Mouse (Mus musculus): Measurements from ENCODE around the gene Slc34a2. TPM values are rescaled to one million over a fixed set of nuclear protein-coding genes. Genes with fewer than 3 reads are reported as not detected.

Gene Slc34a2
- polyA plus RNA-seq, 1 experiment from 2014 or later, result not detected

DNA sequence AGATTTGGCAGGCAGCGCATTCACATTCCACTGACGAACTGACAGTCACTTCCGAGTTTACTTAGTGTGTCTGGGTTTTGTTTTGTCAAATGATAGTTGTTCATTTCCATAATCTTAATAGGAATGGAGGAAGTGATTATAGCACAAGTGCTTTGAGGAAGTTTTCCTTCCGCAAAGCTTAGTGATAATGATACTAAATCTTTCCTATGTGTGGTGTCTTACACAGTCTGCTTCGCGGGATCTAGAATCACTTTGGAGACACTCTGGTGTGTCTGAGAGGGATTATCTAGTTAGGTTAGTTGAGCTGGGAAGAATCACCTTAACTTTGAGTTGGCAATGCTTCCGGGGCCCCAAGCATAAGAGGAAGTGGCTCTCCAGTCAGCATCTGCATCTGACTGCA, 49.6 kb downstream of the Slc34a2 start:
- no peaks in the 10 kb centered on the region for H3K27me3 ChIP-seq (ENCODE audit: control insufficient read depth, insufficient read depth, low read length)
- H3K27ac ChIP-seq (ENCODE audit: low read depth, low read length), result no peak overlapping the region
- no peak overlapping the region for H3K9ac ChIP-seq (ENCODE audit: low read length)
- H3K4me1 ChIP-seq (replicated peaks; ENCODE audit: control insufficient read depth, insufficient read depth, low read length), result no peaks in the 10 kb centered on the region
- no peak overlapping the region for H3K4me2 ChIP-seq (ENCODE audit: low read depth, low read length, severe bottlenecking)
- no peak for ATAC-seq (replicated peaks; ENCODE audit: low FRiP score)
- H3K9me3 ChIP-seq (ENCODE audit: control insufficient read depth, low read length), result no peaks in the 10 kb centered on the region
- DNase-seq (ENCODE audit: low spot score), result no peak
- 89% methylated on average over 7 of the region's 7 CpGs for WGBS
- no peak overlapping the region for H3K4me3 ChIP-seq (ENCODE audit: low read depth, low read length)
- no peaks in the 10 kb centered on the region for H3K36me3 ChIP-seq (ENCODE audit: control insufficient read depth, insufficient read depth, low read length)

DNA sequence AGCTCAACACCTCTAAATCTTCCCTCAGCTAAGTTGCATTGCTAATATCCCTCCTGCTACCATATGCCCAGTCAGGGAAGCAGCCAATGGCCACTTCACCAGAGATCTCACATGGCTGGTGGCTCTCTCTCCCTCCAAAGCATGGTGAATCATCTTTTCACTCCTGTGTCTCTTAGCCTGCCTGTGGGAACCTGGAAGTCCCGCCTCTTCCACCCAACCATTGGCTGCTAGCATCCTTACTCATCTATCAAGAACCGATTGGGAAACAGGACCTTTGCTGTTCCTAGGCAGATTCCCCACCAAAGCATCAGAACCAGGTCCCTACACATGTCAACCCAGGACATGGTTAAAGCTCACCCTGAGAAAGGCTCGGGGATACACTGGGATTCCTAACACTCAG, 53.5 kb downstream of the Slc34a2 start:
- ATAC-seq (replicated peaks; ENCODE audit: low FRiP score), result no peak

DNA sequence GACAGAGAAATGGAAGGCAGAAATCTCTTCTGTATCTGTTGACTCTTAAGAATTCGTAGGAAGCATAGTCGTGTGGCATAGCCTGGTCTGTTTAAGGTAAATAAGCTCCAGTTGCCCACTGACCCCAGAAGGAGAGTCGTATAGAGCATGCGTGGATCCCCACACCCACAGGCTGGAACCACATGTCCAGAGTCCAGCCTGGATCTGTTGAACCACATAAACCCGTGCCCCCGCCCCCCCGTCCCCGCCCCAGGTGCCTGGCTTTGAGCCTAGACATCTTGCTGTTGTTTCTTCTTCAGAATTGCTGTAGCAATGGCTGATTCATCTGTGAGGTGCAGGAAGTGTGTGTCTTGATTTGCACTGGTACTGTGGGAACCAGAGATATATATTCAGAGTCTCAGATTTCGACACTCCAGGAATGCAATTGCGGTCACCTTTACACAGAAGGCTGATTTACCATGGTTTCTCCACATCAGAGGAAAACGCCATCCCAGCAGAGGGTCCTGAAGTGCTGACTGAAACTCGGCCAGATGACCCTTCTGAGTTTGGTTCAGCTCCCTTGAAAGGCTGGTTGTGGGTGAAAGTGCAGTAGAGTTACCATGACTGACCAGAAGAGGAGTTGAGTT, 64.1 kb downstream of the Slc34a2 start:
- Histone ChIP-seq H3K9me3 (ENCODE audit: control insufficient read depth, low read length) (no peaks in the 10 kb centered on the region), H3K27me3 (ENCODE audit: control insufficient read depth, insufficient read depth, low read length) (no peaks in the 10 kb centered on the region), H3K27ac (ENCODE audit: low read depth, low read length) (no peak overlapping the region), H3K36me3 (ENCODE audit: control insufficient read depth, insufficient read depth, low read length) (no peaks in the 10 kb centered on the region), H3K4me1 (replicated peaks; ENCODE audit: control insufficient read depth, insufficient read depth, low read length) (no peaks in the 10 kb centered on the region), H3K4me2 (ENCODE audit: low read depth, low read length, severe bottlenecking) (no peak overlapping the region), H3K9ac (ENCODE audit: low read length) (no peak overlapping the region), H3K4me3 (ENCODE audit: low read depth, low read length) (no peak overlapping the region)
- ATAC-seq (replicated peaks; ENCODE audit: low FRiP score), result no peak
- DNase-seq (ENCODE audit: low spot score), result no peak
- WGBS, result 83% methylated on average over 12 of the region's 12 CpGs

More for the DNA sequence above, 53.5 kb downstream of the Slc34a2 start:
- Histone ChIP-seq H3K9ac (ENCODE audit: low read length) (no peak overlapping the region), H3K36me3 (ENCODE audit: control insufficient read depth, insufficient read depth, low read length) (no peaks in the 10 kb centered on the region), H3K9me3 (ENCODE audit: control insufficient read depth, low read length) (no peaks in the 10 kb centered on the region), H3K27ac (ENCODE audit: low read depth, low read length) (no peak overlapping the region), H3K4me3 (ENCODE audit: low read depth, low read length) (no peak overlapping the region), H3K4me2 (ENCODE audit: low read depth, low read length, severe bottlenecking) (no peak overlapping the region), H3K27me3 (ENCODE audit: control insufficient read depth, insufficient read depth, low read length) (no peaks in the 10 kb centered on the region), H3K4me1 (replicated peaks; ENCODE audit: control insufficient read depth, insufficient read depth, low read length) (no peaks in the 10 kb centered on the region)
- DNase-seq (ENCODE audit: low spot score), result no peak
- whole genome bisulfite sequencing, result 65% methylated on average over 3 of the region's 3 CpGs

DNA sequence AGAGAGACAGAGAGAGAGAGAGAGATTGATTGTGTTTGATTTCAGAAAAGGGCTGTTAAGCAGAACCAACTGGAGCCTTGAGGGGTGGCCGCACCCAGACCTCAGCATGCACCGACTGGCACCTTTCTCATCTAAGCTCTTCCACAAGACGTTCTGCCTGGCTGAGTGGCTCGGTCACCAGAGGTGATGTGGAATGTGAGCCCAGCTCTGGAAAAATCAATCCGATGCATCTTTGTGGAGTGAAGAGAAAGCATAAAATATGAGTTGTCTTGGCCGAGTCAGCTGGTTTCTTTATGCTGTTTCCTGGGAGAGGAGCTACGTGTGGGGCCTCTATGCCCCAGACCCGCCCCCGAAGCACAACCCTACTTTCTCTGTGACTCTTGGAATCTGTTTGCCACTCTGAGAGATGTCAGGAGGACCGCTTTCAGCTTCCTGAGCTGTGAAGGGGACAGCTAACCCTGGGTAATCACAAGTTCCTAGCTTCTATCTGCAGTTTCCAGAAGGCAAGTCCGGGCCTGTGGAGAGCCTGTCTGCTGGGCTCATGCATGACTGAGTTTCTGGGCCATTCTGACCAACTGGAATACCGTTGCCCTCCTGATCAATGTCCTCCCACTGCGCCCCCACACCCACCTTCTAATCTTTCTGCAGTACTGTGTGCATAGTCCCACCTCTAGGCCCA, 66.4 kb downstream of the Slc34a2 start:
- Histone ChIP-seq H3K9ac (ENCODE audit: low read length) (no peak overlapping the region), H3K4me3 (ENCODE audit: low read depth, low read length) (no peak overlapping the region), H3K27ac (ENCODE audit: low read depth, low read length) (no peak overlapping the region), H3K36me3 (ENCODE audit: control insufficient read depth, insufficient read depth, low read length) (no peaks in the 10 kb centered on the region), H3K9me3 (ENCODE audit: control insufficient read depth, low read length) (no peaks in the 10 kb centered on the region), H3K4me1 (replicated peaks; ENCODE audit: control insufficient read depth, insufficient read depth, low read length) (no peaks in the 10 kb centered on the region), H3K27me3 (ENCODE audit: control insufficient read depth, insufficient read depth, low read length) (no peaks in the 10 kb centered on the region), H3K4me2 (ENCODE audit: low read depth, low read length, severe bottlenecking) (no peak overlapping the region)
- WGBS, result 87% methylated on average over 13 of the region's 13 CpGs
- ATAC-seq (replicated peaks; ENCODE audit: low FRiP score) (no peak), DNase-seq (ENCODE audit: low spot score) (no peak)

DNA sequence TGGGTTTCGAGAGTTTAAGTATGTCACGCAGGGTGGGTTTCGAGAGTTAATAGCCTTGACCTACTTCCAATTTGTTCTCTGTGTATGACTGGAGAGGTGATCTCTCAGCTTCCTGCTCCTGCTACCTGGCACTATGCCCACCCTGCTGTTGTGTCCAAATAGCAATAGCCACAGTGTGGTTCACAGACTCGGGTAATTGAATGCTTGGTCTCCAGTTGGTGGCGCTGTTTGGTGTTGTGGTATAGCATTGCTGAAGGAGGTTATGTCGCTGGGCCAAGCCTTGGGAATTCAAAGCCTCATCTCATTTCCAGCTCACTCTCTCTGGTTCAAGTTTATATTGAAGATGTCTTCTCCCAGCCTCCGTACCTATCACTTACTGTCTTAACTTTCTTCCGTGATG, 67.8 kb downstream of the Slc34a2 start:
- ATAC-seq (replicated peaks; ENCODE audit: low FRiP score), result no peak
- DNase-seq (ENCODE audit: low spot score), result no peak
- Histone ChIP-seq H3K4me3 (ENCODE audit: low read depth, low read length) (no peak overlapping the region), H3K27me3 (ENCODE audit: control insufficient read depth, insufficient read depth, low read length) (no peaks in the 10 kb centered on the region), H3K27ac (ENCODE audit: low read depth, low read length) (no peak overlapping the region), H3K9me3 (ENCODE audit: control insufficient read depth, low read length) (no peaks in the 10 kb centered on the region), H3K9ac (ENCODE audit: low read length) (no peak overlapping the region), H3K4me2 (ENCODE audit: low read depth, low read length, severe bottlenecking) (no peak overlapping the region), H3K4me1 (replicated peaks; ENCODE audit: control insufficient read depth, insufficient read depth, low read length) (no peaks in the 10 kb centered on the region), H3K36me3 (ENCODE audit: control insufficient read depth, insufficient read depth, low read length) (no peaks in the 10 kb centered on the region)
- WGBS, result 78% methylated on average over 8 of the region's 8 CpGs

DNA sequence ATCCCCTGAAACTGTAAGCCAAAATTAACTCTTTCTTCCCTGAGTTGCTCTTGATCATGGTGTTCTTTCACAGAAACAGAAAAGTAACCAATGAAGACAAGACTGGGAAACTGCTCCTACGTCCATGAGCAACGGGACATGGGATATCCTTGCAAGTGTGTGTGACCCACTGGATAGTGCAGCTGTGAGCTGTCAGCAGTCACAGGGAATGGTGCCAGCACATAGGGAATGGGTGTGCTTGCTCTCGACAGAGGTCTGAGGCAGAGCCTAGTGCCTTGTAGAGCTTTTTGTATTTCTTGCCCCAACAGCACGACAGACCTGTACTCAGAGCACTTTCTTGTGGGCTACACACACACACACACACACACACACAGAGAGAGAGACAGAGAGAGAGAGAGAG, 68.2 kb downstream of the Slc34a2 start:
- no peak for DNase-seq (ENCODE audit: low spot score)
- WGBS, result 86% methylated on average over 4 of the region's 4 CpGs
- Histone ChIP-seq H3K9me3 (ENCODE audit: control insufficient read depth, low read length) (no peaks in the 10 kb centered on the region), H3K4me1 (replicated peaks; ENCODE audit: control insufficient read depth, insufficient read depth, low read length) (no peaks in the 10 kb centered on the region), H3K36me3 (ENCODE audit: control insufficient read depth, insufficient read depth, low read length) (no peaks in the 10 kb centered on the region), H3K27ac (ENCODE audit: low read depth, low read length) (no peak overlapping the region), H3K27me3 (ENCODE audit: control insufficient read depth, insufficient read depth, low read length) (no peaks in the 10 kb centered on the region), H3K4me3 (ENCODE audit: low read depth, low read length) (no peak overlapping the region), H3K9ac (ENCODE audit: low read length) (no peak overlapping the region), H3K4me2 (ENCODE audit: low read depth, low read length, severe bottlenecking) (no peak overlapping the region)
- ATAC-seq (replicated peaks; ENCODE audit: low FRiP score), result no peak

DNA sequence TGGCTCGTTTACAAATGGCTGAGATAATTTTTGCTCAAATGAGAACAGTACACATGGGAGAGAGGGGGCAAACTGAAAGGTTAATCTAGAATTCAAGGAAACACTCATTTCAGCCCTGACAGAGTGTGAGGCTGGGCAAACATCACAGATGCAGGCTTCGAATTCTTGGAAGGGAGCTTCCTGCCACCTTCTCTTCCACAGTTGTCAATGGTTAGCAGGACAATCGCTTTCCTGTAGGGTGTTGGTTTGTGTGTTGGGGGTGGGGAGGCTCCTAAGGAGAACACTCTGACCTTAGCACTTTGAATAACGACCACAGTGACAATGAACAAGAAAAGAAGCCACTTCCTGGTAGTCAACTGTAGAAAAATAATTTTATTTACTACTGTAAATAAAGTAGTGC, 68.8 kb downstream of the Slc34a2 start:
- no peak overlapping the region for H3K9ac ChIP-seq (ENCODE audit: low read length)
- ATAC-seq (replicated peaks; ENCODE audit: low FRiP score) (no peak), DNase-seq (ENCODE audit: low spot score) (no peak)
- no peaks in the 10 kb centered on the region for H3K27me3 ChIP-seq (ENCODE audit: control insufficient read depth, insufficient read depth, low read length)
- no peaks in the 10 kb centered on the region for H3K36me3 ChIP-seq (ENCODE audit: control insufficient read depth, insufficient read depth, low read length)
- no peak overlapping the region for H3K4me3 ChIP-seq (ENCODE audit: low read depth, low read length)
- H3K4me2 ChIP-seq (ENCODE audit: low read depth, low read length, severe bottlenecking), result no peak overlapping the region
- no peaks in the 10 kb centered on the region for H3K9me3 ChIP-seq (ENCODE audit: control insufficient read depth, low read length)
- H3K27ac ChIP-seq (ENCODE audit: low read depth, low read length), result no peak overlapping the region
- H3K4me1 ChIP-seq (replicated peaks; ENCODE audit: control insufficient read depth, insufficient read depth, low read length), result no peaks in the 10 kb centered on the region
- 70% methylated on average over 4 of the region's 4 CpGs for WGBS

DNA sequence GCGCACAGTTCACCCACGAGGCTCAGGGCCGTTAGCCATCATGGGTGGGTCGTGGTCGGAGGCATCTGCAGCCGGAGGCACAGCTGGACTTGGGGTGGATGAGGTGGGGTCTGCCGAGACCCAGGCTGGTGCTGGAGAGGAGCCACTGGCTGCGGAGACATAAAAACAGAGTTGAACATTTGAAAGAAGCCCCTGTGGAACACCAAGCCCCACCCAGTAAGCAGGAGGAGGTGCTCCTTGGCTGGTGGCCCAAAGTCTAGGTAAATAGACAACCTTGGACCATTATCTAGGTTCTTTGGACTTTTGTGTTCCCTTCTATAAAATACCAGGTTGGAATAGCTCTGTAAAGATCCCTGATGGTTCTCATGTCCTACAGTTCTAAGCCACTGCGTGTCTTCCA, 70.1 kb downstream of the Slc34a2 start:
- H3K4me1 ChIP-seq (replicated peaks; ENCODE audit: control insufficient read depth, insufficient read depth, low read length), result no peaks in the 10 kb centered on the region
- H3K27me3 ChIP-seq (ENCODE audit: control insufficient read depth, insufficient read depth, low read length), result no peaks in the 10 kb centered on the region
- H3K4me2 ChIP-seq (ENCODE audit: low read depth, low read length, severe bottlenecking), result no peak overlapping the region
- no peak overlapping the region for H3K4me3 ChIP-seq (ENCODE audit: low read depth, low read length)
- no peak for ATAC-seq (replicated peaks; ENCODE audit: low FRiP score)
- H3K9me3 ChIP-seq (ENCODE audit: control insufficient read depth, low read length), result peaks cover 3% of the 10 kb centered on the region; the same call in 1 of the 2 replicates
- H3K27ac ChIP-seq (ENCODE audit: low read depth, low read length), result no peak overlapping the region
- no peak for DNase-seq (ENCODE audit: low spot score)
- 89% methylated on average over 9 of the region's 9 CpGs for WGBS
- no peaks in the 10 kb centered on the region for H3K36me3 ChIP-seq (ENCODE audit: control insufficient read depth, insufficient read depth, low read length)
- no peak overlapping the region for H3K9ac ChIP-seq (ENCODE audit: low read length)

DNA sequence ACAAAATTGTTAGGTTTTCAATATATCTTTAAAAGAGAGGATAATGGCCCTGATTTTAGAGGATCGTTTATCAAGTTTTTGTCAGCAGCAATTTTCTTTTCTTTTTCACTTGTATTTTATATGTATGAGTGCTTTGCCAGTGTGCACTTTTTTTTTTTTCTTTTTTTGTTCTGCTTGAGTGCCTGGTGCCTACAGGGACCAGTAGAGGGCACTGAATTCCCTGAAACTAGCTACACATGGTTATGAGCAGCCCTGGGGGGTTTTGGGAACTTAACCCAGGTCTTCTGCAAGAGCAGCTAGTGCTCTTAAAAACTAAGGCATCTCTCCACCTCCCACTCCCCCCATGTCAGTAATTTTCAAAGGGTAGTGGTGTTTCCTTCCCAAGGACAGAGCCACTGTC, 70.8 kb downstream of the Slc34a2 start:
- DNase-seq (ENCODE audit: low spot score) (no peak), ATAC-seq (replicated peaks; ENCODE audit: low FRiP score) (no peak)
- Histone ChIP-seq H3K4me3 (ENCODE audit: low read depth, low read length) (no peak overlapping the region), H3K27ac (ENCODE audit: low read depth, low read length) (no peak overlapping the region), H3K9ac (ENCODE audit: low read length) (no peak overlapping the region), H3K27me3 (ENCODE audit: control insufficient read depth, insufficient read depth, low read length) (no peaks in the 10 kb centered on the region), H3K4me1 (replicated peaks; ENCODE audit: control insufficient read depth, insufficient read depth, low read length) (no peaks in the 10 kb centered on the region), H3K36me3 (ENCODE audit: control insufficient read depth, insufficient read depth, low read length) (no peaks in the 10 kb centered on the region), H3K4me2 (ENCODE audit: low read depth, low read length, severe bottlenecking) (no peak overlapping the region), H3K9me3 (ENCODE audit: control insufficient read depth, low read length) (peaks cover 6% of the 10 kb centered on the region; the same call in 1 of the 2 replicates)
- 79% methylated on average over 1 of the region's 1 CpGs for WGBS
